Mouse (Mus musculus) retina, postnatal 1 day (tissue): Measurements from ENCODE around the gene Cptp.

ENCODE experiments used
- DNase-seq: peaks from one replicate; pipeline ENCODE4 v3.0.0-alpha.2; 2012

The Cptp gene

DNA sequence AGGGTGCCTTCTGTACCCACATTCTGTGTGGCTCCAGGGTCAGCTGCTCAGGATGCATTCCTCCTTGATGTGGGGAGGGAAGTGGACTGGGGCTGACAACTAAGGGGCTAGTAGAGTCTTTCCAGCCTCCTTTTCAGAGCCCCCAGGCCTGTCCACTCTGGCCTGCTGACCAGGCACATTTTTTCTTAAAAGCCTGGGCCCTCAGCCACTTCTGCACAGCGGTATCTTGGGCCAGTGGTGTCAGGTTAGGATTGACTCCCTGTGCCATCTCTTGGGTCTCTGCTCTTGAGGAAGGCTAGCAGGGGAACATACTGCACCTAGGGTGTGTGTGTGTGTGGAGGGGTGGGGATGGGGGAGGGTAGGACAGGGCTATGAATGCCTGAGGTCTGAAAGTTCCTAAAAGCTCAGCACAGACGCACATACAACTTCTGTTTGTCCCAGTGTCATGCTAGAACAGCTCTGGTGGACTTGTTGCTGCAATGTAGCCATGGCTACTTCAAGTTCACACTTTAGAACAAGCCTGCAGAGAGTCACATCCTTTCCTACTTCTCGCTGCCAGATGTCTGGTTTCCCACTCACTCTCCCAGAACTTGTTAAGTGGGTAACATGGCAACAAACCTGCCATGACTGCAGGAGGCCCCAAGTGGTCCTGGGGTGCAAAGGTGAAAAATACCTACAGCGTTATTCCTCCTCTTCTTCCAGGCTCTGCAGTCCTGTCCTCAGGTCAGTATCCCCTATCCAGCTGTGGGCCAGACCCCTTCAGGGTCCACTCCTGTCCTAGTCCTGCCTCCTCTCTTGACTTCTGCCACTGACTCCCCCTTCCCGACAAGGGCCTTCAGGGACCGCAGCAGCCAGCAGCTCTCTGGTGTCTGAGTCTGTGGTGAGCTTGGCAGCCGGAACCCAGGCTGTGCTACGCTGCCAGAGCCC lies 28.9 kb downstream of the Cptp start:
- no peak for DNase-seq

DNA sequence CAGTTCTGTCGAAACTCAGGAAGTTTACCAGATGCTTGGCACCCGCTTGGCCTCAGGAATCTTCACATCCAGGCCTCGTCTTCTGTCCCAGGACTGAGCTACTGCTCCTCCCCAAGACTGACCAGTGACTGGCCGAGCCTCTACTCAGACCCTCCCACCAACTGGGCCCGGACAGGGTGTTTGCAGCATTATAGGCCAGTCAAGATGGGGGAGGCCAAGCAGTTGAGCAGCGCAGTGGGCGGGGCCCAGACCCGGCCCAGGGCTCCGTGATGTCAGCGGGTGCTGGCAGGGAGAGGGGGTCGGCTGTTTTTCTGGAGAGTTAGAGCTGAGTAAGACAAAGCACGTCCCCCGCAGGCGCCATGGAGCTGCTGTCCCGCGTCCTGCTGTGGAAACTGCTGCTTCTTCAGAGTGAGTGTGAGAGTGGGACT lies 29.7 kb downstream of the Cptp start, which contains the start of gene Mxra8:
Mxra8 (plus strand) TSS at position 198 of the 428 bp plus-strand sequence.
- peak; percentile 61 for DNase-seq

DNA sequence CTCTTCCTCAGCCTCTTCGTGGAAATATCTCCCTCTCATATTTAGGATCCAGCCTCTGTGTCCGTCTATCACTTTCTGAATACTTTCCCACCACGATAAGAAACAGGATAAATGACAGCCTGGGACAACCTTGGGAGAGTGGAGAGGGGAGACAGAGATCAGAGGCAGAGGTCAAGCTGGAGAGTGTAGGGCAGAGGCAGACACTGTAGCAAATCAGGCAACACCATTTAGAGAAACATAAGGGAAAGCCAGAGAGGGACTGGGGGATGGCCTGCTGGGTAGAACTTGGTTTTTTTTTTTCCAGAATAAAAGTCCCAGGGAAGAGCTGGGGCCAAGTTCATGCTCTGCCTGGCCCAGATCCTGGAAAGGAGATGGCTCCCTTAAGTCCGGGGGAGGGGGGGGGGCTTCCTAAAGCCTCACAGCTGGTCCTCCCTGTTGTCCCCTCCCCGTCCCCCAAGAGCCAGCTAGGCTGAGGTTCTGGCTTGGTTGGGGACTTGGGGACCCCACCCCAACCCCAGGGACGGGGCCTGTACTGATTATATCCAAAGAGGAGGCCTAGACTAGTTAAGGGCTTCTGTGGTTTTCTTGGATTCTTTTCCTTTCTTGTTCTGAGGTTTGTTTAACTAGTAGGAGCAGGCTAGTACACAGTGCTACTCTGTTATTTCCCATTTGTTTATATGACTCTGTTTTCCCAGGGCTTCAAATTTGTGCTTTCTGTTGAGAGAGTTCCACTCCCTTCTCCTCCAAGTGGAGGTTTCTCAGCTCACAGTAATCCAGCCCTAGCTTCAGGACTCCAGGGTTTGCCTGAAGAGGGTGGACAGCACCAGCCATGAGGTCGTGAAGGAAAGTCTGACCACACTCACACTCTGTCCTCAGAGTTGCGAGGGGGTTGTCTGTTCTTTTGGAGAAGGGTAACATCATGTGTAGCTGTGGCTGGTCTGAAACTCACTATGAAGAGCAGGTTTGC lies 30.8 kb downstream of the Cptp start:
- no peak for DNase-seq

GRCm38 (mm10) chr4:155837404-155838010 lies 31.7 kb downstream of the Cptp start:
- DNase-seq, result no peak

GRCm38 (mm10) chr4:155833836-155834235 lies 35.4 kb downstream of the Cptp start:
- DNase-seq, result peak; percentile 89

GRCm38 (mm10) chr4:155833234-155833633 lies 36.0 kb downstream of the Cptp start:
- DNase-seq, result no peak

GRCm38 (mm10) chr4:155832321-155832720 lies 36.9 kb downstream of the Cptp start:
- no peak for DNase-seq

DNA sequence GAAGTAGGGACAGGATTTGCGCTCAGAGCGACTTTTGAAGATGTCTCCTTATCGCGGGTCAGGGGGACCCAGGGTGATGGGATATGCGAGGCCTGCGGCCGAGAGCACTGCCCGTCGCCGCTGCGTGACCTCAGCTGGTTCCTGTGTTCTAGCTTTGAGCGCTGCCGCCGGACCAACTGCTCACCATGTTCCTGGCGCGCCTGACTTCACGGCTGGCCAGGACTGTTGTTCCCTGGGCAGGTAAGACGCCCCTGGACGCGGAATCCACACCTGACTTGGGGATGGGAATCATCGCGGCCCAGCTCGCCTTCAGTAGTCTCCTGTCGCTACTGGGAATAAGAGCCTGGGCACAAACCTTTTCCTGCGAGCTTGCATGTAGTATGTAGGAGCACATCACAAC lies 37.4 kb downstream of the Cptp start:
- DNase-seq, result no peak

- peak; percentile 98 for DNase-seq
Observed at GRCm38 (mm10) chr4:155831205-155831766, 38.0 kb downstream of the Cptp start, which contains the start of gene Aurkaip1. TSS of gene Aurkaip1 (plus strand) at chr4:155831272.

GRCm38 (mm10) chr4:155830596-155830995 lies 38.6 kb downstream of the Cptp start:
- no peak for DNase-seq

GRCm38 (mm10) chr4:155829866-155830265 lies 39.4 kb downstream of the Cptp start:
- no peak for DNase-seq

DNA sequence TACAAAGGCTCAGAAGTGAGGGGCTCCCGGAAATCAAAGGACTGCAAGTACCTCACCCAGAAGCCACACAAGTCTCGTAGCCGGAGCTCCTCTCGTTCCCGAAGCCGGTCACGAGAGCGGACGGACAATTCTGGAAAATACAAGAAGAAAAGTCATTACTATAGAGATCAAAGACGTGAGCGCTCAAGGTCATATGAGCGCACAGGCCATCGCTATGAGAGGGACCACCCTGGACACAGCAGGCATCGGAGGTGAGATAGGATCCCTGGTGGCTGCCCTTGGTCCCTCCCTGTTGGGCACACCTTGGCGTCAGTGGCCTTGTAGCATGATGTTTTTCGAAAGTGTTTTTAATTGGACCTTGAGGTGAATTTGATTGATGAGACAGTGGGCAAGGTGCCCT lies 45.8 kb downstream of the Cptp start:
- DNase-seq, result no peak

- DNase-seq, result peak; percentile 48
Observed at GRCm38 (mm10) chr4:155821025-155821424, 48.2 kb downstream of the Cptp start.

DNA sequence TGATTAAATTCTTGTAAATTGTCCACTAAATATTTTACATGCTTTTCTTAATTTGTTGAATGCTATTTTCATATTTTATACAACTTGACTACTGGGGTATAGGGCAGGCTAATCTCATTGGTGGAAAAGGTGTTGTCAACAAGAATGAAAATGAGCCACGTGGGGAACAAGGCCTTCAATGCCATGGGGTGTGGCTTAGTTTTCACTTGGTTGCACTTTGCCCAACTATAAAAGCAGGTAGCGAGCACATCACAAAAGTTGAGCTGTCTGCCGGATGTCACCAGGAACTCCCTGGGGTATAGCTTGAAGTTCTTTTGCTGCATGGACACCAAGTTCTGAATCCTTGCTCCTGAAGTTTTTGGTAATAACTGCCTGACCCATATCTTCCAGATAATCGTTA lies 51.7 kb downstream of the Cptp start:
- no peak for DNase-seq
